Mouse (Mus musculus): Measurements from ENCODE around the gene Rhbdl3. TPM values are rescaled to one million over a fixed set of nuclear protein-coding genes. Genes with fewer than 3 reads are reported as not detected.
"Not testable (repeated sequence)": the region's sequence is repeated elsewhere in the genome, so short reads cannot be mapped to it uniquely, and the experiment has no call there.

The Rhbdl3 gene
- polyA plus RNA-seq, 2 experiments from 2014 or later = 0.82 to 1.6 TPM

- ATAC-seq = no peak
Observed at GRCm38 (mm10) chr11:80313462-80313861, 12.8 kb downstream of the Rhbdl3 start.

- ATAC-seq = no peak
Observed at GRCm38 (mm10) chr11:80313944-80314343, 13.2 kb downstream of the Rhbdl3 start.

GRCm38 (mm10) chr11:80315743-80316639 lies 15.3 kb downstream of the Rhbdl3 start:
- ATAC-seq = no peak

GRCm38 (mm10) chr11:80323255-80323654 lies 22.5 kb downstream of the Rhbdl3 start:
- peak; percentile 58 for ATAC-seq

GRCm38 (mm10) chr11:80324636-80325035 lies 23.9 kb downstream of the Rhbdl3 start:
- ATAC-seq = no peak

- ATAC-seq = no peak
Observed at GRCm38 (mm10) chr11:80332709-80333400, 32.1 kb downstream of the Rhbdl3 start.

- no peak for ATAC-seq
Observed at GRCm38 (mm10) chr11:80335609-80336350, 35.1 kb downstream of the Rhbdl3 start.

GRCm38 (mm10) chr11:80336351-80336730 lies 35.6 kb downstream of the Rhbdl3 start:
- no peak for ATAC-seq

GRCm38 (mm10) chr11:80342482-80342881 lies 41.8 kb downstream of the Rhbdl3 start:
- ATAC-seq = no peak

GRCm38 (mm10) chr11:80351832-80352430 lies 51.2 kb downstream of the Rhbdl3 start:
- ATAC-seq = no peak

GRCm38 (mm10) chr11:80354832-80355231 lies 54.1 kb downstream of the Rhbdl3 start:
- no peak for ATAC-seq

- ATAC-seq = no peak
Observed at GRCm38 (mm10) chr11:80368949-80369348, 68.2 kb downstream of the Rhbdl3 start.

GRCm38 (mm10) chr11:80376651-80377050 lies 75.9 kb downstream of the Rhbdl3 start:
- ATAC-seq = peak; percentile 40

GRCm38 (mm10) chr11:80377712-80378451 lies 77.2 kb downstream of the Rhbdl3 start, which contains the start of gene 5730455P16Rik:
5730455P16Rik (minus strand) TSS chr11:80378034.
- peak; percentile 62 for ATAC-seq

GRCm38 (mm10) chr11:80378452-80379068 lies 77.8 kb downstream of the Rhbdl3 start:
- not testable (repeated sequence) for ATAC-seq

- ATAC-seq = not testable (repeated sequence)
Observed at GRCm38 (mm10) chr11:80379184-80379583, 78.5 kb downstream of the Rhbdl3 start.

- peak; percentile 36 for ATAC-seq
Observed at GRCm38 (mm10) chr11:80382626-80383018, 81.9 kb downstream of the Rhbdl3 start.

- peak; percentile 88 for ATAC-seq
Observed at GRCm38 (mm10) chr11:80383019-80383625, 82.4 kb downstream of the Rhbdl3 start, which contains the start of gene Zfp207. Zfp207 (plus strand) TSS chr11:80383279.

- ATAC-seq = peak; percentile 61
Observed at GRCm38 (mm10) chr11:80383626-80384046, 82.9 kb downstream of the Rhbdl3 start.

GRCm38 (mm10) chr11:80384461-80384860 lies 83.7 kb downstream of the Rhbdl3 start:
- ATAC-seq = no peak

- no peak for ATAC-seq
Observed at GRCm38 (mm10) chr11:80385055-80385454, 84.3 kb downstream of the Rhbdl3 start.

Measured in CD4-positive, CD25-positive, alpha-beta regulatory T cell, adult 4 months (primary cell).